Mouse (Mus musculus): ENCODE data around the gene Spg7. TPM values are rescaled to one million over a fixed set of nuclear protein-coding genes. Genes with fewer than 3 reads are reported as not detected.
"Not testable (repeated sequence)": the region's sequence is repeated elsewhere in the genome, so short reads cannot be mapped to it uniquely, and the experiment has no call there.

Gene Spg7
- total RNA-seq (2021) = 10 to 100 TPM; 63.4 to 66.3 TPM
- long read RNA-seq, experiment 1, transcript Spg7-209 (17 exons, 2,896 nt) = major isoform, 24 of 55 reads
- long read RNA-seq, experiment 1, partial matches to known transcripts = 5 of 55 reads
- long read RNA-seq, experiment 1, other reads (novel, unspliced or antisense) = 26 of 55 reads
- long read RNA-seq, experiment 2, transcript Spg7-209 (17 exons, 2,896 nt) = major isoform, 28 of 61 reads
- long read RNA-seq, experiment 2, partial matches to known transcripts = 6 of 61 reads
- long read RNA-seq, experiment 2, other reads (novel, unspliced or antisense) = 26 of 61 reads

DNA sequence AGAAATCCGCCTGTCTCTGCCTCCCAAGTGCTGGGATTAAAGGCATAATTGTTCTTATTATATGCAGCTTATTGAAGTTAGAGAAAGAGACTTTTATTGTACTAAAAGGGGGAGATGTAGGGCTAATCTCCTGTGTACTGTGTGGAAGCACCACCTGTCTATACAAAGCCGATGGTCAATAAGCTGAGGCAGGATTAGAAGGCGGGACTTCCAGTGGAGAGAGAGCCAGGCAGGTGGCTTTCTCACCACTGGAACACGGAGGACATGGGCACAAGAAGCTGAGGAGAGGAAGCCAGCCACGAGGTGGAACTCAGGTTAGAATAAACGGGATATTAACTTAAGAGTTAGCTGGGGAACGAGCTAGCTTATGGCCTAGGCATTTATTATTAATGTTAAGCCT, at the start of gene Spg7:
Gene Spg7, plus strand, starts transcription at position 222 of the 400 bp plus-strand sequence.
- DNase-seq (ENCODE audit: low spot score in 2 of 2) = no peak
- no peak for TF ChIP-seq CTCF (conservative IDR thresholded peaks at IDR 0.05)
- Histone ChIP-seq H3K4me3 (no peak within 1 kb of the TSS), H3K27ac (no peak within 1 kb of the TSS)

DNA sequence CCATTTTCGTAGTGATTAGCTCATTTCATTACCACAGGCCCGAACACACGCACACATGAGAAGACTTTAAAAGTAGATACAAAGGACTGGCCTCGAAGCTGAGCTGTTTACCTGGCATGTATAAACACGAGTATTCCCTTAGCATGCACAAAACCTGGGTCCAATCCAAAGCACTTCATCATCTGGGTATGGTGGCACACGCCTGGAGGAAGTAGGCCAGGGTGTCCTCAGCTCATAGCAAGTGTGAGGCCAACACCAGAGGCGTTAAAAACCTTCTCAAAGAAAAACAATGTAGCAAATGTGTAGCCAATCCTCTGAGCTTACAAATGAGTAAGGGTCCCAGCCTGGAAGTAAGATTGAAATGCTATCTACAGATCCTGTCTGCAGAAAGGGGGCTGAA, 48.3 kb upstream of the Spg7 start:
- Histone ChIP-seq H3K4me3 (no peak overlapping the region), H3K27ac (peak overlapping the region; percentile 56)
- no peak for TF ChIP-seq CTCF (conservative IDR thresholded peaks at IDR 0.05)
- DNase-seq (ENCODE audit: low spot score in 2 of 2) = no peak

DNA sequence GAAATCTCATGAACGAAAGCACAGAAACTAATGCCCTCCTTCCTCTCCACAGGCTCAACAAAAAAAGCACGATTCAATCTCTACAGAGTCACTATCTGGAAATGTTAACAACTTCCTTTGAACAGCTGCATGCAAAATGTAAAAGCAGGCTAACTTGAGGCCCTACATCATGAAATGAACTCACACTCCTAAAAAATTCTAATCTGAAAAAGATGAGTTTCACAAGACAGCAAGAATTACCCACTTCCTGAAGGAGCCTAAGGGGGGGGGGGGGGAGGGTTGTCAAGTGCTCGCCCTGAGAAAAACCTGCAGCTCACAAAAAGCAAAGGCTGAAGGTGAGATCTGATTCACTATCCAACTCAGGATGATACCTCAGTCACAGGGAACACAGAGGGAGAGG, 47.7 kb upstream of the Spg7 start:
- TF ChIP-seq CTCF (conservative IDR thresholded peaks at IDR 0.05) = no peak
- no peak overlapping the region for H3K4me3 ChIP-seq
- peak overlapping the region; percentile 56; the same call in 1 of the 2 replicates for H3K27ac ChIP-seq
- DNase-seq (ENCODE audit: low spot score in 2 of 2) = no peak

- no peak for DNase-seq (ENCODE audit: low spot score in 2 of 2)
- no peak for TF ChIP-seq CTCF (conservative IDR thresholded peaks at IDR 0.05)
- Histone ChIP-seq H3K27ac (no peak overlapping the region), H3K4me3 (no peak overlapping the region)
Observed at GRCm38 (mm10) chr8:123017143-123017542, 45.6 kb upstream of the Spg7 start.

- no peak for TF ChIP-seq CTCF (conservative IDR thresholded peaks at IDR 0.05)
- H3K27ac ChIP-seq = peak overlapping the region; percentile 19; the same call in 1 of the 2 replicates
- no peak for DNase-seq (ENCODE audit: low spot score in 2 of 2)
- H3K4me3 ChIP-seq = no peak overlapping the region
Observed at GRCm38 (mm10) chr8:123018484-123019164, 44.1 kb upstream of the Spg7 start.

DNA sequence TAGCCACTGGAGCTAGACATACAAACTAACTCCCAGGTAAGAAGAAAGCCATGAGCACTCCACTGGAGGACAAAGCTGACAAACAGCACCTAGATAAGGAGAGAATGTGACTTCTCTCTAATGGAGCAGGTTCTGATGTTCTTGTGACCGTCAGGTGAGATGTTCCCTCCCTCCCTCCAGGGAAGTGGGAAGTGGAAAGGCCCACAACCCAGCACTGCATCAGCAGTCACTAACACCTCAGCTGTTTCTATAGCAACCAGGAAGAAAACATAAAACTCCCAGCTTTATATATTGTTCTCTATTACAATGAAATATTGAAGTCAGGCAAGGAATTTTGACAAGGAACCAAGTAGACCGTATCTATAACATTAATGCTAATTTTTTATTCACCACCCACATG, 42.7 kb upstream of the Spg7 start:
- no peak for DNase-seq (ENCODE audit: low spot score in 2 of 2)
- TF ChIP-seq CTCF (conservative IDR thresholded peaks at IDR 0.05) = no peak
- no peak overlapping the region for H3K27ac ChIP-seq
- H3K4me3 ChIP-seq = no peak overlapping the region

- TF ChIP-seq CTCF (conservative IDR thresholded peaks at IDR 0.05) = no peak
- no peak for DNase-seq (ENCODE audit: low spot score in 2 of 2)
- H3K27ac ChIP-seq = no peak overlapping the region
- no peak overlapping the region for H3K4me3 ChIP-seq
Observed at GRCm38 (mm10) chr8:123020859-123021258, 41.9 kb upstream of the Spg7 start.

- DNase-seq (ENCODE audit: low spot score in 2 of 2) = no peak
- Histone ChIP-seq H3K4me3 (no peak overlapping the region), H3K27ac (no peak overlapping the region)
- TF ChIP-seq CTCF (conservative IDR thresholded peaks at IDR 0.05) = no peak
Observed at GRCm38 (mm10) chr8:123021259-123021658, 41.5 kb upstream of the Spg7 start.

DNA sequence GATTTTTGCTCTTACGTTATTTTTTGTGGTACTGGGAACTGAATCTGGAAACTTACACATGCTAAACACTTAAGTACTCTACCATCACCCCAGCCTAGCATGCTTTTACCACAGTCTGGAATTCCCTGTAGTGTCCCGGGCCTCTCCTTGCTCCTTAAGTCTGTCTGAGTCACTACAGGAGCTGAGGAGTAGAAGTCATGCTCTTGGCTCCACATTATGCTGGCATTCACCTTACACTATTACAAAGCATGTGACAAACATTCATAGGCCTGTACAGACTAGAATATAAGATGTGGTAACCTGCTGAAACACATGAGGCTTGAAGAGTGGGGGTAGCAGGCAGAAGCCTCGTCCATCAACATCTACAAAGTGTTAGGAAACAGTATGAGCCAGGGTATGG, 40.0 kb upstream of the Spg7 start:
- no peak for DNase-seq (ENCODE audit: low spot score in 2 of 2)
- no peak overlapping the region for H3K27ac ChIP-seq
- H3K4me3 ChIP-seq = no peak overlapping the region
- TF ChIP-seq CTCF (conservative IDR thresholded peaks at IDR 0.05) = no peak

DNA sequence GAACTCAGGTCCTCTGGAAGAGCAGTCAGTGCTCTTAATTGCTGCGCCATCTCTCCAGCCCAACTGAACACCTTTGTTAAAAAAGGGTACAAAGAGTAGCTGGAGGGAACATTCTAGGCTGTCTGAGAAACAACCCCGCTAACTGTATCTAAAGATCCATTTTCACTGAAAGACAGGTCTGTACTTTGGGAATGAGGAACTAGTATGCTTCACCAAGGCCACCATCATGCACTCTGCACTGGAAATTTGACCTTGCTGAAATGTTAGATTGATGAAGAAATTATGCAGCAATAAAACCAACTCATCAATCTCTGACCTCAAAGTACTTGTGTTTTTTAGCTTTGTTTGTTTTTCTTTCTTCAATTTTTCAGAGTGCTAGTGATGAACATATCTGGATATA, 38.5 kb upstream of the Spg7 start:
- TF ChIP-seq CTCF (conservative IDR thresholded peaks at IDR 0.05) = no peak
- DNase-seq (ENCODE audit: low spot score in 2 of 2) = no peak
- Histone ChIP-seq H3K27ac (no peak overlapping the region), H3K4me3 (no peak overlapping the region)

- TF ChIP-seq CTCF (conservative IDR thresholded peaks at IDR 0.05) = no peak
- DNase-seq (ENCODE audit: low spot score in 2 of 2) = no peak
Observed at GRCm38 (mm10) chr8:123025951-123026351, 36.8 kb upstream of the Spg7 start.

GRCm38 (mm10) chr8:123027786-123028185, 35.0 kb upstream of the Spg7 start:
- H3K27ac ChIP-seq = no peak overlapping the region
- TF ChIP-seq CTCF (conservative IDR thresholded peaks at IDR 0.05) = no peak
- H3K4me3 ChIP-seq = no peak overlapping the region
- DNase-seq (ENCODE audit: low spot score in 2 of 2) = no peak

More at GRCm38 (mm10) chr8:123025951-123026351, 36.8 kb upstream of the Spg7 start:
- no peak overlapping the region for H3K4me3 ChIP-seq
- H3K27ac ChIP-seq = peak overlapping the region; percentile 11; the same call in 1 of the 2 replicates

- not testable (repeated sequence) for H3K27ac ChIP-seq; DNase-seq (ENCODE audit: low spot score in 2 of 2); H3K4me3 ChIP-seq
Observed at GRCm38 (mm10) chr8:123030091-123030490, 32.7 kb upstream of the Spg7 start.

Measured in layer of hippocampus, adult 2 months (tissue).